12 mouse cellular contexts compared by ENCODE assay signal in the genomic region with DNA sequence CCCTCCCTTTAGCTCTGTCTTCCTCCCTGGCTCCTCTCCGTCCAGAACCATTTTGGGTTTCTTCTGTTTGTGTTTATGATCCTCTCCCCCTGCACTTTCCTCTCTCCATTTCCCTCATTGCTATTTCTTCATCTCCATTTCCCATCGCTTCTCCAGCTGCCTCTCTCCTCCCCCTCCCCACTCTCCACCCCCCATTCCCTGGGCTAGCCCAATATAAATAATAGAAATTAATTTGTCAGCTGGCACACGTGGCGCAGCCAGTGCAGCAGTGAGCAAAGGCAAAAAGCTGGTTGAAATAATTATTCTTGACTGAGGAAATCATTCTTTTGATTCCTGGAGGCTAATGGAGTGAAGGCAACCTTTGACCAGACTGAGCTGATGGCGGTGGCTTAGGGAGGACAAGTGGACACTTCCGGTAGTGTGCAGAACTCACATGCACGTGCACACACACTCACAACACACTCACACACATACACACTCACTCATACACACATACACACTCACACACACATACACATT. TPM values are rescaled to one million over a fixed set of nuclear protein-coding genes. Genes with fewer than 3 reads are reported as not detected.
A peak's percentile ranks its signal among the peaks of the same experiment; 100 is the strongest.
DNase-seq lines count a peak whose midpoint lies in the region; ATAC-seq and TF ChIP-seq lines count a peak whose summit lies in the region.
"Had no signal": no experiment of that assay in that cellular context is flagged by ENCODE, and none has a peak within 500 bp of the region (broad histone marks: within the 10 kb centered on the region; RNA-seq: fewer than 3 reads in every experiment).

A gene (minus strand): TSS at position 51 of the 519 bp plus-strand sequence.

- H3K4me3 ChIP-seq in heart, embryonic 11.5 days (ENCODE audit: low read depth, low read length) = no peak within 1 kb of the TSS
- H3K4me3 ChIP-seq in neural tube, embryonic 13.5 days = no peak within 1 kb of the TSS
- H3K4me3 ChIP-seq in olfactory bulb, adult 2 months (ENCODE audit: insufficient read depth, low read depth, low read length) = no peak within 1 kb of the TSS
- no peak within 1 kb of the TSS for H3K4me3 ChIP-seq in kidney, embryonic 16.5 days (ENCODE audit: low read length)
- H3K4me3 ChIP-seq: embryonic facial prominence, embryonic 13.5 days; heart, embryonic 13.5 days had no signal

- no peaks in the 10 kb centered on the region for H3K36me3 ChIP-seq in heart, embryonic 11.5 days (ENCODE audit: control insufficient read depth, insufficient read depth, low read length)
- H3K36me3 ChIP-seq in neural tube, embryonic 13.5 days = no peaks in the 10 kb centered on the region
- no peaks in the 10 kb centered on the region for H3K36me3 ChIP-seq in kidney, embryonic 16.5 days (ENCODE audit: insufficient read depth, low read length)
- H3K36me3 ChIP-seq: embryonic facial prominence, embryonic 13.5 days; heart, embryonic 13.5 days had no signal

- no peaks in the 10 kb centered on the region for H3K9me3 ChIP-seq in heart, embryonic 11.5 days (replicated peaks; ENCODE audit: control insufficient read depth, low read length)
- no peaks in the 10 kb centered on the region for H3K9me3 ChIP-seq in neural tube, embryonic 13.5 days
- H3K9me3 ChIP-seq in kidney, embryonic 16.5 days (ENCODE audit: low read length) = no peaks in the 10 kb centered on the region
- H3K9me3 ChIP-seq: embryonic facial prominence, embryonic 13.5 days; heart, embryonic 13.5 days had no signal

- 75% methylated on average over 7 of the region's 7 CpGs for WGBS in heart, embryonic 11.5 days (ENCODE audit: insufficient replicate concordance)
- WGBS in neural tube, embryonic 13.5 days = 57% methylated on average over 7 of the region's 7 CpGs
- 84% methylated on average over 7 of the region's 7 CpGs for whole genome bisulfite sequencing in olfactory bulb, adult 2 months
- WGBS in kidney, embryonic 16.5 days = 51% methylated on average over 7 of the region's 7 CpGs

- no peak within 1 kb of the TSS for H3K4me2 ChIP-seq in heart, embryonic 11.5 days
- no peak within 1 kb of the TSS for H3K4me2 ChIP-seq in neural tube, embryonic 13.5 days
- H3K4me2 ChIP-seq in kidney, embryonic 16.5 days (replicated peaks; ENCODE audit: low read depth, low read length) = no peak within 1 kb of the TSS
- H3K4me2 ChIP-seq: embryonic facial prominence, embryonic 13.5 days; heart, embryonic 13.5 days had no signal

- no peak for DNase-seq in heart, adult 18-20 months
- no peak for DNase-seq in neural tube, embryonic 10.5 days (ENCODE audit: extremely low spot score, low spot score)
- DNase-seq in layer of hippocampus, postnatal 25 days (ENCODE audit: extremely low spot score in 1 of 2, low spot score in 1 of 2) = no peak
- DNase-seq in lung, postnatal 14 days = no peak
- DNase-seq: kidney, postnatal 10 days; right cerebral cortex, postnatal 4 days had no signal

- H3K4me1 ChIP-seq in heart, embryonic 11.5 days (ENCODE audit: control insufficient read depth, insufficient read depth, low read length) = no peaks in the 10 kb centered on the region
- peaks cover 29% of the 10 kb centered on the region for H3K4me1 ChIP-seq in neural tube, embryonic 13.5 days (replicated peaks)
- peaks cover 2% of the 10 kb centered on the region; the same call in 1 of the 2 replicates for H3K4me1 ChIP-seq in olfactory bulb, adult 2 months (ENCODE audit: control insufficient read depth, insufficient read depth, low read length)
- peaks cover 7% of the 10 kb centered on the region; the same call in 1 of the 2 replicates for H3K4me1 ChIP-seq in kidney, embryonic 16.5 days (ENCODE audit: insufficient read depth, low read length)
- H3K4me1 ChIP-seq: heart, embryonic 13.5 days had no signal

- no peak for ATAC-seq in heart, embryonic 11.5 days (replicated peaks; ENCODE audit: insufficient number of reproducible peaks, low FRiP score, low TSS enrichment)
- no peak for ATAC-seq in neural tube, embryonic 13.5 days (ENCODE audit: low read depth)
- ATAC-seq in kidney, embryonic 16.5 days (ENCODE audit: low FRiP score, low TSS enrichment) = no peak

- peaks cover 6% of the 10 kb centered on the region for H3K27me3 ChIP-seq in heart, embryonic 11.5 days (ENCODE audit: control insufficient read depth, insufficient read depth, low read length)
- no peaks in the 10 kb centered on the region for H3K27me3 ChIP-seq in neural tube, embryonic 13.5 days
- H3K27me3 ChIP-seq in kidney, embryonic 16.5 days (ENCODE audit: insufficient read depth, low read length) = peaks cover 10% of the 10 kb centered on the region; the same call in 1 of the 2 replicates

- H3K27ac ChIP-seq in heart, embryonic 11.5 days (ENCODE audit: low read depth, low read length) = no peak within 1 kb of the TSS
- H3K27ac ChIP-seq in neural tube, embryonic 13.5 days (replicated peaks) = no peak within 1 kb of the TSS; the same call in 1 of the 2 replicates
- H3K27ac ChIP-seq in olfactory bulb, adult 2 months (ENCODE audit: insufficient read depth, low read depth, low read length) = no peak within 1 kb of the TSS
- H3K27ac ChIP-seq in kidney, embryonic 16.5 days (ENCODE audit: low read length) = no peak within 1 kb of the TSS
- H3K27ac ChIP-seq: embryonic facial prominence, embryonic 13.5 days; heart, embryonic 13.5 days had no signal

- no peak for TF ChIP-seq POLR2A in olfactory bulb, adult 2 months (IDR thresholded peaks at IDR 0.05; ENCODE audit: insufficient read depth, low read depth, low read length)

- no peak for TF ChIP-seq CTCF in olfactory bulb, adult 2 months (IDR thresholded peaks at IDR 0.05; ENCODE audit: insufficient read depth, low read depth, low read length)

- H3K9ac ChIP-seq in heart, embryonic 11.5 days (ENCODE audit: low read depth, low read length) = no peak within 1 kb of the TSS
- 0 out of 2 replicates have a peak within 1 kb of the TSS, but pooled peaks have one; percentile 8 for H3K9ac ChIP-seq in neural tube, embryonic 13.5 days
- no peak within 1 kb of the TSS for H3K9ac ChIP-seq in kidney, embryonic 16.5 days (replicated peaks; ENCODE audit: low read length)
- H3K9ac ChIP-seq: embryonic facial prominence, embryonic 13.5 days; heart, embryonic 13.5 days had no signal

RNA-seq across cellular contexts. Expression of the gene that starts here (rescaled TPM):
- 10 to 100 TPM; 16.0 to 16.8 TPM for total RNA-seq in heart, adult 18-20 months (2021)
- polyA plus RNA-seq in heart, embryonic 11.5 days (2014; fragmentation: Nextera tagmentation; extraction: Ambion mirVana) = 1.7 and 1.8 TPM in 2 replicates
- polyA plus RNA-seq in neural tube, embryonic 13.5 days (2015; fragmentation: Nextera tagmentation; extraction: Ambion mirVana) = 9.0 and 10.2 TPM in 2 replicates
- 10 to 100 TPM; 56.9 to 68.0 TPM for total RNA-seq in layer of hippocampus, postnatal 25 days (2021)
- not detected in 2 replicates for polyA plus RNA-seq in olfactory bulb, adult 2 months (2012; ENCODE audit: insufficient read depth, insufficient read length, low replicate concordance, missing spikeins)
- 1.9 and 2.4 TPM in 2 replicates for polyA plus RNA-seq in kidney, embryonic 16.5 days (2015; fragmentation: Nextera tagmentation; extraction: Ambion mirVana)
